Mouse (Mus musculus) neutrophil, adult 65 days (primary cell): ENCODE results near the gene Zfp947. TPM values are rescaled to one million over a fixed set of nuclear protein-coding genes. Genes with fewer than 3 reads are reported as not detected.

ENCODE experiments used
- total RNA-seq: library from RNA; stranded (reverse); gene quantifications from 2 replicates; pipeline ENCODE4 v1.2.4, GENCODE M21; 2023

The Zfp947 gene
- total RNA-seq, result 0.36 and 0.47 TPM in 2 replicates

GRCm38 (mm10) chr17:22165722-22166294 is at the start of gene Zfp947:
Zfp947 (minus strand) TSS chr17:22166190.

Other genes starting within 250 kb of the Zfp947 start
- gene Zfp942, start 203.7 kb downstream of the Zfp947 start, total RNA-seq, result 10.8 and 11.1 TPM in 2 replicates
- 11.0 and 14.4 TPM in 2 replicates for gene Zfp943, start 203.6 kb downstream of the Zfp947 start, total RNA-seq
- gene Zfp994, start 59.4 kb upstream of the Zfp947 start, total RNA-seq, result 1.2 and 1.9 TPM in 2 replicates
- gene CT030661.1, start 148.6 kb upstream of the Zfp947 start, total RNA-seq, result 6.5 and 6.9 TPM in 2 replicates
- gene Zfp944, start 195.2 kb upstream of the Zfp947 start, total RNA-seq, result 12.4 and 12.8 TPM in 2 replicates
- 7.5 and 8.0 TPM in 2 replicates for gene Zfp758, start 195.3 kb upstream of the Zfp947 start, total RNA-seq